Mouse (Mus musculus): ENCODE results near the gene Dock6.

DNA sequence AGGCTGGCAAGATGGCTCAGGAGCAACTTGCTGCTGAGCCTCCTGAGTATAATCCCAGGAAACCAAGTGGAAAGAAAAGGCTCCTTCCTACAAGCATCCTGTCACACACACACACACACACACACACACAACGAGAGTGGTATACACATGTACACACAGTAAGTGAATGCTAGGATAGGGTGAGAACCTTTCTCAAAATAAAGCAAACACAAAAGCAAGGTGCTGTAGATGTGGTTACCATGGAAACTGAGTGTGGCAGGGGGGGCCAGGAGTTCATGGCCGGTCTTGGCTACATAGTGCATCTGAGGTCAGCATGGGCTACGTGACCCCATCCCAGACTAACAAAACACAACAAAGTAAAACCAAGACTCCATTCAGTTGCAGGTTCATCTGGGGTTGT is 1.4 kb downstream of the Dock6 start:
- TF ChIP-seq POLR2A (IDR thresholded peaks at IDR 0.05; ENCODE audit: control insufficient read depth, extremely low read depth, insufficient read depth, low read length, poor library complexity) (no peak), CTCF (IDR thresholded peaks at IDR 0.05; ENCODE audit: borderline replicate concordance, control insufficient read depth, extremely low read depth, insufficient read depth, low read length, poor library complexity) (no peak)

All from thymus, adult 2 months (tissue).